Mouse (Mus musculus) forebrain, embryonic 15.5 days (tissue): ENCODE results near the gene Cpsf3. TPM values are rescaled to one million over a fixed set of nuclear protein-coding genes. Genes with fewer than 3 reads are reported as not detected.

ENCODE experiments used
- ATAC-seq: fragments of 200-750 bp; cut with Nextera tagmentation; replicated peaks from 2 replicates; pipeline ENCODE4 v1.8.0; 2017; ENCODE audit warnings: mild to moderate bottlenecking, moderate TSS enrichment, moderate library complexity
- H3K27ac ChIP-seq: fragments of 300-500 bp; sonication (generic); replicated peaks from 2 replicates; pipeline ENCODE4 v1.5.1; 2015; ENCODE audit warnings: mild to moderate bottlenecking, inconsistent platforms
- H3K27me3 ChIP-seq: fragments of 300-500 bp; sonication (generic); 2 replicates; pipeline ENCODE4 v1.6.1; 2015; ENCODE audit warnings: inconsistent platforms
- H3K36me3 ChIP-seq: fragments of 300-500 bp; sonication (generic); 2 replicates; pipeline ENCODE4 v1.6.1; 2015; ENCODE audit warnings: mild to moderate bottlenecking, inconsistent platforms
- H3K4me1 ChIP-seq: fragments of 300-500 bp; sonication (generic); 2 replicates; pipeline ENCODE4 v1.6.1; 2015; ENCODE audit warnings: inconsistent platforms
- H3K4me2 ChIP-seq: fragments of 300-500 bp; sonication (generic); replicated peaks from 2 replicates; pipeline ENCODE4 v1.6.1; 2015; ENCODE audit warnings: mild to moderate bottlenecking, inconsistent platforms
- H3K4me3 ChIP-seq: fragments of 300-500 bp; sonication (generic); 2 replicates; pipeline ENCODE4 v1.5.1; 2015; ENCODE audit warnings: mild to moderate bottlenecking, inconsistent platforms
- H3K9ac ChIP-seq: fragments of 300-500 bp; sonication (generic); replicated peaks from 2 replicates; pipeline ENCODE4 v1.6.1; 2015; ENCODE audit warnings: mild to moderate bottlenecking, inconsistent platforms
- H3K9me3 ChIP-seq: fragments of 300-500 bp; sonication (generic); 2 replicates; pipeline ENCODE4 v1.6.1; 2016; ENCODE audit warnings: inconsistent platforms
- WGBS: fragments of 180-500 bp; shearing (Covaris S2); methylation state at CpG from one replicate; pipeline ENCODE4 v1.1.7; 2015; ENCODE audit warnings: mixed read lengths; 5-methylcytosine and 5-hydroxymethylcytosine counted together
- polyA plus RNA-seq: library from polyadenylated mRNA; unstranded; fragments of >200 nt; fragmentation: Nextera tagmentation; extraction: Ambion mirVana; gene quantifications from 2 replicates; pipeline ENCODE4 v1.2.1, GENCODE M21; 2015

Gene Cpsf3
- 116 and 117 TPM in 2 replicates for polyA plus RNA-seq

DNA sequence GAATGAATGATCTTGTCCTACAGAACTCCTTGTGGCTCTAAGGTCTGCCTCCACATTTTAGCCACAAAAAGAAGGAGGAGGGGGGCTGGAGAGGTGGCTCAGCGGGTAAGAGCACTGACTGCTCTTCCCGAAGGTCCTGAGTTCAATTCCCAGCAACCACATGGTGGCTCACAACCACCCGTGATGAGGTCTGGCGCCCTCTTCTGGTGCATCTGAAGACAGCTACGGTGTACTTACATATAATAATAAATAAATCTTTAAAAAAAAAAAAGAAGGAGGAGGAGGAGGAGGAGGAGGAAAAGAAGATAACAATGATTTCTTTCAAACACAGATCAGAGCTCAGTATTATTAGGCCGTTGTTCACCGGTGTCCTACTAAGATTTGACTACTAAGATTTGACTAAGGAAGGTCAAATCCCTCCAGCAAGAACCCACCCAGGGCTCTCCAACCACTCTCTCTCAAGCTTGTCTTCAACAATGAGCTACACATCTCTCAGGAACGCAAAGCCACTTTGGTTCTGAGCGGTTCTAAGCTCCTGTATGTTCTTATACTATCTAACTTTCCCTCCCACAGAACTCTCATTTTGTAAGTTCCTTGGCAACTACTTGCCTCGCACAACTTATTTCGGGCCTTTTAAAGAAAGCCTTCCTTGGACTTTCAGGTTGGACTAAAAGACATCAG lies at the start of gene Cpsf3:
Gene Cpsf3, plus strand, starts transcription at position 631 of the 681 bp plus-strand sequence.
- H3K4me3 ChIP-seq = peak within 1 kb of the TSS; percentile 86
- H3K4me1 ChIP-seq = peaks cover 31% of the 10 kb centered on the region
- H3K27me3 ChIP-seq = no peaks in the 10 kb centered on the region
- peak within 1 kb of the TSS; percentile 94 for H3K27ac ChIP-seq
- H3K9me3 ChIP-seq = no peaks in the 10 kb centered on the region
- ATAC-seq = no peak
- WGBS = 55% methylated on average over 11 of the region's 11 CpGs
- H3K9ac ChIP-seq = peak within 1 kb of the TSS; percentile 92
- H3K36me3 ChIP-seq = no peaks in the 10 kb centered on the region
- peak within 1 kb of the TSS; percentile 77 for H3K4me2 ChIP-seq

DNA sequence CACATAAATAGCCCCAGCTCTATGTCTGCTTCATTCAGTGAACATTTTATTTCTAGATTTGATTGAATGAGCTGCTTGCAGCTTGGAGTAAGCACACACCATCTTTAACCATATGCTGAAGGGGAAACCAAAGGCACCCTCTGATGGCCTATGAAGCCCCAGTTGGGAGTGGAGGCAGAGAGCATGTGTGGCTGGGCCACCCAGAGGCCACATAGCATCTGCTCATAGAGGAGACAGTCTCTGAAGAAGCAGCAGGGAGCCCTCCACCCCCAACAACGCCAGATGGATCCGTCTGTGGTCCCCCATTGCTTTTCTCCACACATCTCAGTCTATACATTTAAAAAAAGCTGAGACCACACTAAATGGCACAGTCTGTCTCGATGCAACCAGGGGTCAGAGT lies 43.2 kb upstream of the Cpsf3 start:
- WGBS = 79% methylated on average over 3 of the region's 3 CpGs
- Histone ChIP-seq H3K27ac (no peak overlapping the region), H3K4me3 (no peak overlapping the region), H3K9me3 (no peaks in the 10 kb centered on the region), H3K36me3 (peaks cover 53% of the 10 kb centered on the region), H3K4me2 (no peak overlapping the region), H3K4me1 (no peaks in the 10 kb centered on the region), H3K9ac (no peak overlapping the region), H3K27me3 (no peaks in the 10 kb centered on the region)
- no peak for ATAC-seq

DNA sequence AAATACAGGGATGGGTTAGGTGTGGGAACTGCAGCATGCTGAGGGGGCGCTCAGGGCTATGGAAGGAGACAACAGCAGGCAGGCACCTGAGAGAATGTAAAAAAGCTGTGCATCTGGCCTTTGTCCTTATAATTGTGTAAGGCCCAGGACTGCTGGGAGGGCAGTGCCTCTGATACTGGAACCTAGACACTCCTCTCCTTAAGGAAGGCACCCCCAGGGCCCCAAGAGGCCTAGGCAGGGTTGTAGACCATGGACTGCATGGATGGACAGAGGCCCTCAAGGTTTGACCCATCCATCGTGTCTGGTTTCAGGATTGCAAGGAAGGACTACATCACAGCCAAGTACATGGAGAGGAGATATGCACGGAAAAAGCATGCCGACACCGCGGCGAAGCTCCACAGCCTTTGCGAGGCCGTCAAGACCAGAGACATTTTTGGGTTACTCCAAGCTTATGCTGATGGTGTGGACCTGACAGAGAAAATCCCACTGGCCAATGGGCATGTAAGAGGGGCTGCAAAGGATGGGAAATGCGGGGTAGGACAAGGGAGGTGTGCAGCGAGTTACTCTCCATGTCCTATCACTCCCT lies 40.7 kb upstream of the Cpsf3 start:
- WGBS = 96% methylated on average over 11 of the region's 11 CpGs
- ATAC-seq = no peak
- H3K4me1 ChIP-seq = no peaks in the 10 kb centered on the region
- H3K4me3 ChIP-seq = no peak overlapping the region
- no peak overlapping the region for H3K4me2 ChIP-seq
- H3K36me3 ChIP-seq = peaks cover 54% of the 10 kb centered on the region
- no peak overlapping the region for H3K9ac ChIP-seq
- H3K9me3 ChIP-seq = no peaks in the 10 kb centered on the region
- H3K27me3 ChIP-seq = no peaks in the 10 kb centered on the region
- H3K27ac ChIP-seq = no peak overlapping the region

DNA sequence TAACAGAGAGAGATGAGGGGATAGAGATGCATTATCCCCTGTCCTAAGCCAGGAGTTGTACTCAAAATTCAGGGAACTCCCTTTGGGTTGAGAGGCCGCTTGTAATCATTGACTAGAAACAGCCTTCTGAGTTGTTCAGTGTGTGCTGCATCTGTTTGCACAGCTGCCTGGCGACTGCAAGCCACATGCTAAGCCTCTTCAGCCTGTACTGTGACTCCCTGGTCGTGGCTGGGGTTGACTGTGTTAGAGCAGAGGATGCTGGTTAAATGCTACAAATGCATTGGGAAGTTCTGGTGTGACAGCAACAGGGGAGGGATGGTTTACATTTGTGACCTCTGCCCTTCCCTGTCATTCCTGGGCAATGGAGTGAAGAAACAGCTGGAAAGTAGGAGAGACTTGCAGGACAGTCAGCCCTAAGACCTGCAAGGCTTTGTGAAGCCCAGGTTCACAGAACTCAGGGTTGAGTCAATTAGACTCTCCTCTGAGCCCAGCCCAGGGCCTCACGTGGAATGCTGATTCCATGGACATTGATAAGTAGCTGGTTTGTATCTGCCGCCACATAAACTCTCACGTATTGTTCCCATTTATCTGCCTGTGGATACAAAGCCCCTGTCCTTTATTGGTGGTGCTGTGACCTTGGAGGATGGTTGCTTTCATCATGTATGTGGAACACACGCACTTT lies 37.3 kb upstream of the Cpsf3 start:
- no peak overlapping the region for H3K4me3 ChIP-seq
- peaks cover 73% of the 10 kb centered on the region for H3K36me3 ChIP-seq
- H3K9me3 ChIP-seq = no peaks in the 10 kb centered on the region
- H3K27me3 ChIP-seq = no peaks in the 10 kb centered on the region
- ATAC-seq = no peak
- WGBS = 86% methylated on average over 7 of the region's 7 CpGs
- H3K27ac ChIP-seq = no peak overlapping the region
- H3K4me1 ChIP-seq = no peaks in the 10 kb centered on the region
- H3K4me2 ChIP-seq = no peak overlapping the region
- no peak overlapping the region for H3K9ac ChIP-seq

DNA sequence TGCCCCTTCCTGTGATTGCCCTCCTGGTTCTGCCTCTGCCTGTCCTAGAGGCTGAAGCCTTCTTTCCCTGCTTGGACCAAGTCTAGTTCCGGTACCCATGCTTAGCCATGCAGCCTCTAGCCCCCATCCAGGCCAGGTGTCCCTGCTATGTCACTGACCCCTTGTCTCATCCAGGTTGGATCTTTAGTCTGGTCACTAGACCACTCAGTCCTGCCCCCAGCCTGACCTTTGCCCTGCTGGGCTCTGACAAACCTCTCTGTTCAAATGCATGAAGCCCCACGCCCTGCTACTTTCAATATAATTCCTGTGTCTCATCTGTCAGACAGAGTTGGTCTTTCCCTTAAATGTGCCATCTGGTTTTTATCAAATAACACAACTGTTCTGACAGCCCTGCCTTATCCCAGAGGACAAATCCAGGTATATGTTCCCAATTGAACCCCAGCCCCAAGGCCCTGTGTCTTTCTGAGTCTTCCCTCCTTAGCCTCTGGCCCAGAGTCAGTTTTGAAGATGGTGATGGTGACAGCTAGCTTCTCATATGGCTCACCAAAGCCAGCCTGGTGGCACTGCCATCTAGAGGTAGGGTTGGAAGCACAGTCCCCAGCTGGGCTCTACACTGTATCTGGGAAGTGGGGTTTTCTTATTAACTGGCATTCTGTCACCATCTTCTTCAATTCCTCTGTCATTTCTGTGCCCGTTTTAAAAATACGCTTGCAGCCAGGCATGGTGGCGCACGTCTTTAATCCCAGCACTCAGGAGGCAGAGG lies 24.5 kb upstream of the Cpsf3 start:
- no peak overlapping the region for H3K4me3 ChIP-seq
- 95% methylated on average over 6 of the region's 6 CpGs for WGBS
- ATAC-seq = no peak
- no peaks in the 10 kb centered on the region for H3K4me1 ChIP-seq
- no peak overlapping the region for H3K4me2 ChIP-seq
- H3K9me3 ChIP-seq = no peaks in the 10 kb centered on the region
- H3K9ac ChIP-seq = no peak overlapping the region
- peaks cover 71% of the 10 kb centered on the region for H3K36me3 ChIP-seq
- H3K27ac ChIP-seq = no peak overlapping the region
- H3K27me3 ChIP-seq = no peaks in the 10 kb centered on the region

DNA sequence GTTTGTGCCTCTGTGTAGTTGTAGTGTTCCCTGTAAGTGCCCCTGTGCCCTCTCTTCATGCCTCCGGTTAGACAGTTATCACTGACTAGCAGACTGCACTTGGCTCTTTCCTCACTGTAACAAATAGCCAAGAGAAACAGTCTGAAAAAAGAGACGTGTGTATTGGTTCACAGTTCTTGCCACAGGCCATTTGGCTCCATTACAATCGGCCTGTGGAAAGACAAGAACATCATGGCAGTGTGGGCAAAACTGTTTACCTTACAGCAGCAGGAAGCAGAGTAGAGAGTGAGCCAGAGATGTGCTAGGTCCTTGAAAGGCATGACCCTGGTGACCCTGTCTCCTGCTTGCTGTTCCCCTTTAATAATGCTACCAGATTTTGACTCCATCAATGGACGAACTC lies 23.7 kb upstream of the Cpsf3 start:
- WGBS = 83% methylated on average over 4 of the region's 4 CpGs
- Histone ChIP-seq H3K9ac (no peak overlapping the region), H3K36me3 (peaks cover 67% of the 10 kb centered on the region), H3K9me3 (no peaks in the 10 kb centered on the region), H3K27ac (no peak overlapping the region), H3K27me3 (no peaks in the 10 kb centered on the region), H3K4me1 (no peaks in the 10 kb centered on the region), H3K4me2 (no peak overlapping the region), H3K4me3 (no peak overlapping the region)
- ATAC-seq = no peak

DNA sequence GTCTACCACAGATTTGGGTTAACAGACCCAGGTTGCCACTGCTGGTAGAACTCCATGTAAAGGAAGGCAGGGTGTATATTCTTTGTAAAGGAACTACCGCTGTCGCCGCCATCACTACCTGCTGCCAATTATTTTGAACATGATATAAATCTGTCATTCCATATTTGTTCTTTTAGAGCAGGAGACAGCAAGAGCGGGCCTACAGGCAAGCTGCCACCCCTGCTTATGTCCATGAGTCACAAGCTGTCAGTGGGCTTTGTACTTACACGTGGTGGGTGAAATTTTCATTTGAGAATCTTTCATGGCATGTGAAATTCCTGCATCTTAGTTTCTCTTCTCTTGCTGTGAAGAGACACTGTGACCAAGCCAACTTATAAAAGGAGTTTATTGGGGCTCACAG lies 21.9 kb upstream of the Cpsf3 start:
- ATAC-seq = no peak
- peaks cover 58% of the 10 kb centered on the region for H3K36me3 ChIP-seq

DNA sequence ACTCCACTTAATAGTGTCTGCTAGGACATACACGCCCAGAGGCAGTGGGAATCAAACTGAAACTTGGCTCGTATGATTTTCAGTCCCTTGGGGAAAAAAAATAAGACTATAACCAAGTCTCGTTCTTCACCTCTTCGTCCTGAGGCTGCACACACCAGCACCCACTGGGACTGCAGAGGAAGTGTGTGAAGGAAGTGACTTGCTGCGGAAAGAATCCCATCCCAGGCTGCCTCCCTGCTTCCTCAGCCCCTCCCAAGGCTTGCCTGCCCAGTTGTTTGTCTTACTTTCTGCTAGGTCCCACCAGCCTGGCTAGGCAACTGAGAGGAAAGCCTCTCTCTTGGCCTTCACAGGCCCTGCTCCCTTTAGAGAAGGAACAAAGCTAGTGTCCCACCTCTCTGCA lies 20.9 kb upstream of the Cpsf3 start:
- 90% methylated on average over 5 of the region's 5 CpGs for WGBS
- Histone ChIP-seq H3K27ac (no peak overlapping the region), H3K9me3 (no peaks in the 10 kb centered on the region), H3K27me3 (no peaks in the 10 kb centered on the region), H3K4me1 (no peaks in the 10 kb centered on the region), H3K9ac (no peak overlapping the region), H3K4me2 (no peak overlapping the region), H3K36me3 (peaks cover 59% of the 10 kb centered on the region), H3K4me3 (no peak overlapping the region)
- no peak for ATAC-seq

More for the DNA sequence above, 21.9 kb upstream of the Cpsf3 start:
- H3K4me1 ChIP-seq = no peaks in the 10 kb centered on the region
- H3K4me2 ChIP-seq = no peak overlapping the region
- no peak overlapping the region for H3K27ac ChIP-seq
- H3K9me3 ChIP-seq = no peaks in the 10 kb centered on the region
- WGBS = 96% methylated on average over 5 of the region's 5 CpGs
- H3K4me3 ChIP-seq = no peak overlapping the region
- H3K27me3 ChIP-seq = no peaks in the 10 kb centered on the region
- no peak overlapping the region for H3K9ac ChIP-seq

DNA sequence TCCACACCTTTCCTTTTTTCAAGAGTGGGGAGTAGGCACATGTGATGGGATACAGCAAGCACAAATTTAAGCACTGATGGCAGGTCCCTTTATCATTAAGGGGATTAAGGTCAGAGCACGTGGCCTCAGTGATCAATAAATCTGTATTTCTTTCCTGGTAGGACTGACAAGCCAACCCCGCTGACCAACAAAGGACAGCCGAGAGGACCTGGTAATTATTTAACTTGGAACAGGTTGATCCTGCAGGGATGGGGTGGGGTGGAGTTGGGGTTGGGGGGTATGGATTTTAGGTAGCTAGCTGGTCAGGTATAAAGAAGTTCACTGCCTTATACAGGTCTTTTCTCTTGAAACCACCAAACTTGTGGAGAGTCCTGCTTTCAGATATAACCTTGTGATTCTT lies 20.2 kb upstream of the Cpsf3 start:
- Histone ChIP-seq H3K9me3 (no peaks in the 10 kb centered on the region), H3K36me3 (peaks cover 60% of the 10 kb centered on the region), H3K4me1 (no peaks in the 10 kb centered on the region), H3K27me3 (no peaks in the 10 kb centered on the region), H3K4me2 (no peak overlapping the region), H3K27ac (no peak overlapping the region), H3K9ac (no peak overlapping the region), H3K4me3 (no peak overlapping the region)
- 87% methylated on average over 3 of the region's 3 CpGs for WGBS
- no peak for ATAC-seq

DNA sequence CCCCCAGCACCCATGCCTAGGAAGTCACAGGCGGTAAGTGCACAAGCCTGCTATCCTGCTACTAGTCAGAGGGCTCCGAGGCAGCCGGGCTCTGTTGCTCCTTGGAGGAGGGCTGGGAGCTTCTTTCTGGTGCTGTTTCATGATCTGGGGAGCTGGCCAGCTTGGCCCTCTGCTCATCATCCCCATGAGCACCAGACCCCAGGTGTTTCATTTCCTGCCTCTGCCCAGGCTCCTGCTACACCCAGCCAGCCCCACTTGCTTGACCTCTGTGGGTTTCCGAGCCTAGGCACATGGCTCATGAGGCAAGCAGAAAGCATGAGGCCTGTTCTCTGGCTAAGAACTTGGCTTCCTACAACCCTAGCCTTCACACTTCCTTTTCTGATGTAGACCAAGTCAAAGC lies 19.7 kb upstream of the Cpsf3 start:
- ATAC-seq = no peak
- Histone ChIP-seq H3K4me3 (no peak overlapping the region), H3K36me3 (peaks cover 60% of the 10 kb centered on the region), H3K4me1 (no peaks in the 10 kb centered on the region), H3K4me2 (no peak overlapping the region), H3K9ac (no peak overlapping the region), H3K27me3 (no peaks in the 10 kb centered on the region), H3K27ac (no peak overlapping the region), H3K9me3 (no peaks in the 10 kb centered on the region)
- WGBS = 95% methylated on average over 4 of the region's 4 CpGs

DNA sequence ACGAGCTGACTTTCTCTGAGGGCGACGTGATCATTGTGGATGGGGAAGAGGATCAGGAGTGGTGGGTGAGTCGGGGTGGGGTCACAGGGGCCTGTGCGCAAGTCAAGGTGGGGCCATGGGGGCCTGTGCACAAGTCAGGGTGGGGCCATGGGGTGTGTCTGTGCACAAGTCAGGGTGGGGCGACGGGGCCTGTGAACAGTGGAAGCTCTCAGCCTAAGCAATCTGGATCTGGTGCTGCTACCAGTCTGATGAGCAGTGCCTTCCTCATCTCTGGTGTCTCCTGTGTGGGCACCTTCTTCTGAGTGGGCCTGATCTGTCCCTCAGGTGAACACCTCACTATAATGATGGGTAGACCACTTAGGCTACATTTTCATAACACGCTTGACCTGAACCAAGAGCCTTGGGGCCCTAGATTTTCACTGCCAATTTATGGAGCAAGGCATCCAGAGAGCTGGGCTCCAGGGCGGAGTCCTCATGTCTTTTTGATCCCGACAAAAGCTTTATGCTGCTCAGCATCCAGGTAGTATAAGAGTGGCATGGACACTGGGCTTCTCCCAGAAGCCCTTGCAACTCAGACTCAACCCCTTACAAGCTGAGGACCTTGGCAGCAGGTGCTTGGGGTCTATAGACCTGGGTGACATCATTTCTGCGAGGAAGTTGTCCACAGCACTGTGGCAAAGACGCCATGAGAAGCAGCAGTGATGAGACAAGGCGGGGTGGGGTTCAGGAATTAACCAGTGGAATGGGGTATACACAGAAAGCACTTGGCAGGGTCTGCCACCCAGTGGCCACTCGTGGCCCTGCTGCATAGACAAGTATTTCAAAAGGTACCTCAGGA lies 19.0 kb upstream of the Cpsf3 start:
- WGBS = 78% methylated on average over 14 of the region's 14 CpGs
- H3K4me1 ChIP-seq = no peaks in the 10 kb centered on the region
- H3K9ac ChIP-seq = no peak overlapping the region
- H3K27me3 ChIP-seq = no peaks in the 10 kb centered on the region
- no peak overlapping the region for H3K4me3 ChIP-seq
- H3K9me3 ChIP-seq = no peaks in the 10 kb centered on the region
- peak; percentile 86 for ATAC-seq
- no peak overlapping the region for H3K27ac ChIP-seq
- H3K4me2 ChIP-seq = no peak overlapping the region
- H3K36me3 ChIP-seq = peaks cover 65% of the 10 kb centered on the region
